Mouse (Mus musculus) liver, embryonic 16.5 days (tissue): ENCODE measurements at regions not wholly inside any gene's neighbourhood (a gene's known extent, or its start where the extent isn't known, plus 50 kb on each side); places are given as distances from the start of the nearest gene placed in this dataset.

Experiments used
- ATAC-seq: fragments of 200-750 bp; cut with Nextera tagmentation; 2 replicates; pipeline ENCODE4 v1.8.0; 2017; ENCODE audit warnings: low read depth, mild to moderate bottlenecking, moderate number of reproducible peaks, moderate library complexity
- H3K27ac ChIP-seq: fragments of 300-500 bp; sonication (generic); 2 replicates; pipeline ENCODE4 v1.5.1; 2014; ENCODE audit warnings: mild to moderate bottlenecking, low read length
- H3K27me3 ChIP-seq: fragments of 300-500 bp; sonication (generic); 2 replicates; pipeline ENCODE4 v1.6.1; 2014; ENCODE audit warnings: low read depth, low read length, mixed read lengths; ENCODE audit not compliant: control insufficient read depth, insufficient read depth
- H3K36me3 ChIP-seq: fragments of 300-500 bp; sonication (generic); 2 replicates; pipeline ENCODE4 v1.6.1; 2014; ENCODE audit warnings: mild to moderate bottlenecking; ENCODE audit not compliant: control insufficient read depth, insufficient read depth
- H3K4me1 ChIP-seq: fragments of 300-500 bp; sonication (generic); 2 replicates; pipeline ENCODE4 v1.6.1; 2014; ENCODE audit warnings: low read depth, low read length, mixed read lengths; ENCODE audit not compliant: control insufficient read depth
- H3K4me2 ChIP-seq: fragments of 300-500 bp; sonication (generic); 2 replicates; pipeline ENCODE4 v1.6.1; 2014; ENCODE audit warnings: low read depth, low read length, mixed read lengths
- H3K4me3 ChIP-seq: fragments of 300-500 bp; sonication (generic); 2 replicates; pipeline ENCODE4 v1.5.1; 2014; ENCODE audit warnings: low read depth, mild to moderate bottlenecking, low read length
- H3K9ac ChIP-seq: fragments of 300-500 bp; sonication (generic); 2 replicates; pipeline ENCODE4 v1.6.1; 2014; ENCODE audit warnings: low read depth, low read length
- H3K9me3 ChIP-seq: fragments of 300-500 bp; sonication (generic); replicated peaks from 2 replicates; pipeline ENCODE4 v1.6.1; 2016; ENCODE audit warnings: low read length; ENCODE audit not compliant: control insufficient read depth
- WGBS: fragments of 180-500 bp; shearing (Covaris S2); extraction: QIAGEN DNeasy Blood & Tissue Kit; methylation state at CpG from one replicate; pipeline ENCODE4 v1.1.7; 2014; ENCODE audit not compliant: insufficient replicate concordance; 5-methylcytosine and 5-hydroxymethylcytosine counted together

DNA sequence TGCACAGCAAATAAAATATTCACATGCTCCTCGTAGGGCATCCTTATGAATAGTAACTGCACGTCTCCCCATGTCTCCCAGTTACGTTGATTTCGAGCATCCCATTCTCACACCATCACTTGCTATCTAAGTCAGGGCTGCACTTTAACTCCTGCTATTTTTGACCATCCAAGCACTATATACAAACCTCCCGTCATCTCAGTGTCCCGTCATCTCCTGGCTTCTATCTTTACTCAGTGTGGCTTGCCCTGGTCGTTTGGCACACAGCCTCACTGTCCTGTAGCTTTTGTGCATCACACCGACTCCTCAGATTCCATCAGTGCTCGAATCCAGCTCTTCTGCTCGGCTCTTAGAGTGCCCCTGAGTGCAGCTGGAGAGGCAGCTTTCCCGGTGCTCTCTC, 74.4 kb downstream of the Ccdc54 start:
- Histone ChIP-seq H3K4me1 (no peaks in the 10 kb centered on the region), H3K27ac (no peak overlapping the region), H3K27me3 (no peaks in the 10 kb centered on the region), H3K4me3 (no peak overlapping the region), H3K4me2 (no peak overlapping the region), H3K9ac (no peak overlapping the region), H3K36me3 (no peaks in the 10 kb centered on the region), H3K9me3 (no peaks in the 10 kb centered on the region)
- 58% methylated on average over 11 of the region's 11 CpGs for WGBS
- ATAC-seq: no peak

DNA sequence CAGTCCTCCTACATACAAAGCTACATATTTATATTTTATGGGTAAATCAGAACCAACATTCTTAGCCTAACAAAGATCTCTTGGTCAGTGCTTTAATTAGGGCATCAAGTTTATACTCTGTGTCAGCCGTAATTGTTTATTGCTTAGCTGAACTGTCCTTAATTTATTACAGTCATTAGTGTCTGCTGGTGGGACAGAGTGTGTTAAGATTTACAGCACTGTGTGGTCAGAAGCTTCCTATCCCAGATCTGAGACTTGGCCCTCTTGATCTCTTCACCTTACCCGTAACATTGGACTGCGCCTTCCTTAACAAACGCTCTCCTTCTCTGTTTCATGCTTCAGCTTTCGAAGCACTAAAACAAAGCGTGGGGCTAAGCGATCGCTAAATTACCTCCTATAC, 75.9 kb downstream of the Ccdc54 start:
- Histone ChIP-seq H3K4me2 (no peak overlapping the region), H3K27ac (no peak overlapping the region), H3K4me1 (no peaks in the 10 kb centered on the region), H3K36me3 (no peaks in the 10 kb centered on the region), H3K27me3 (no peaks in the 10 kb centered on the region), H3K4me3 (no peak overlapping the region), H3K9ac (no peak overlapping the region), H3K9me3 (no peaks in the 10 kb centered on the region)
- no peak for ATAC-seq
- WGBS: 77% methylated on average over 8 of the region's 8 CpGs

DNA sequence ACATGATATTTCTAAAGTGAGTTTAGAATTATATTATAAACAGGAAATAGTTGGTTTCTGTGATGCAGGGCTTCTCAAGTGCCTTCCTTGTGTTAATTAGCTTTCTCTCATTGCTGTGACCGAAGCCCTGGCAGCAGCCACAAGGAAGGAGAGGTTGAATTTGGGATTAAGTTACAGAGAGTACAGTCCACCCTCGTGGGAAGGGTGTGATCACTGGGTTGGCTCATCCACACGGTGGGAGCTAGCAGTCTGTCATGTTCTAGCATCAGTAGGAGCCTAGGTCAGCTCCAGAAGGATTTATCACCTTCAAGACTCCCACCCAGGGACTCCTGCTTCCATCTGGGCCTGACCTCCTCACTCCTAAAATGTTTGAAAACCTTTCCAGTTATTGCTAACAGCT, 78.9 kb downstream of the Ccdc54 start:
- Histone ChIP-seq H3K4me3 (no peak overlapping the region), H3K4me2 (no peak overlapping the region), H3K9ac (no peak overlapping the region), H3K27ac (no peak overlapping the region), H3K4me1 (no peaks in the 10 kb centered on the region), H3K27me3 (no peaks in the 10 kb centered on the region), H3K36me3 (no peaks in the 10 kb centered on the region), H3K9me3 (no peaks in the 10 kb centered on the region)
- 29% methylated on average over 3 of the region's 3 CpGs for WGBS
- no peak for ATAC-seq

DNA sequence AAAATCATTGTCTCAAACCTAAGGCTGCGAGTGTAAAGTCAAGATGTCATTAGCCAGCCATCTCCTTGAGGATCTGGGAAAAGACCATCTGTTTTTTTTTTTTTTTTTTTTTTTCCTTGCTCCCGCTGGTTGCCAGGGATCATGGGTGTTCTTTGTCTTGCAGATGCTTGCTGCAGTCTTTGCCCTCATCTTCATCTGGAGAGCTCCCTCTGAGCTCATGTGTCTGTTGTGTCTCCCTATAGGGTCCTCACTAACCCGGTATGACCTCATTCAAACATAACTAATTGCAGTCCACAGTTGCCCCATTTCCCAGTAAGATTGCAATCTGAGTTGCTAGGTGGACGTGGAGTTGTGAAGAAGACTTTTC, 77.3 kb upstream of the Bbx start:
- H3K9me3 ChIP-seq: no peaks in the 10 kb centered on the region
- H3K4me1 ChIP-seq: no peaks in the 10 kb centered on the region
- H3K36me3 ChIP-seq: no peaks in the 10 kb centered on the region
- no peak for ATAC-seq
- no peaks in the 10 kb centered on the region for H3K27me3 ChIP-seq
- no peak overlapping the region for H3K9ac ChIP-seq
- no peak overlapping the region for H3K4me3 ChIP-seq
- no peak overlapping the region for H3K27ac ChIP-seq
- 45% methylated on average over 4 of the region's 4 CpGs for WGBS
- no peak overlapping the region for H3K4me2 ChIP-seq

DNA sequence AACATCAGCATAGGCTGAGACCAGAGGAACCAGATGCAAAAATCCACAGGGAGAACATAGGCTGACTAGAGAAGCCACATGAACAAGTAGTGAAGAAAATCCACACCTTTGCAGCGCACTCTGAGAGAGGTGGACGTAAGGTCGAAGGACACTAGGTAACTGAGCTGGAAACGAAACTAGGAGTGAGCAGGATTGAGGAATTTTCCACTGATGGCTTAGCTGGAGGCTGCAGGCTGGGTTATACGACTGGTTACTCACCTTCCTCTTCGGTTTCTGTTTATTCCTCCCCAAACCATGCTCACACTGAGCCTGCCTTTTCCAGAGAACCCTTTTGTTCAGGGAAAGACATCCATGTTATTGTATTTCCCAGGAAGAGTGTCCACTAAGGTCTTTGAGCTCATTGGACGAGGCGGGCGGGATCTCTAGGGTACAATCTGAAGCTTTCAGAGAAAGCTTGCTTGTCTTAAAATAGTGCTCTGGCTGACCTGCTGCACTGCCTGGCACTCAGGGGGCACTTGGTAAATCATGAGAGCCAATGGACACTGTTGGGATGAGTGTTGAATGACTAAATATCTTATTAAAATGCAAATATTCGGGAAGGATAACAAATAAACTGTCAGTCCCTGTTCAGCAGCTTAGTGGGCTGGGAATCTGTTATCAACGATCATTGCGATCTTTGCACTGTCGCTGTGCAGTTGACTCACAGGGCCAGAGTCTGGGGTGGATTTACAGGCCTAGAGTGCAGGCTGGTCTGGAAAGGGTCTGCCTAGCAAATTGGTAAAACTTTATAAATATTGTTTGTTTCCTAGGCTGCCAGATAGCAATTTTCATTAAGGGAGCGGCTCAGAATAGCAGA, 76.7 kb upstream of the Bbx start:
- 53% methylated on average over 14 of the region's 14 CpGs for WGBS
- Histone ChIP-seq H3K27me3 (no peaks in the 10 kb centered on the region), H3K9me3 (no peaks in the 10 kb centered on the region), H3K4me1 (no peaks in the 10 kb centered on the region), H3K4me3 (no peak overlapping the region), H3K27ac (no peak overlapping the region), H3K36me3 (no peaks in the 10 kb centered on the region), H3K9ac (no peak overlapping the region), H3K4me2 (no peak overlapping the region)
- no peak for ATAC-seq

DNA sequence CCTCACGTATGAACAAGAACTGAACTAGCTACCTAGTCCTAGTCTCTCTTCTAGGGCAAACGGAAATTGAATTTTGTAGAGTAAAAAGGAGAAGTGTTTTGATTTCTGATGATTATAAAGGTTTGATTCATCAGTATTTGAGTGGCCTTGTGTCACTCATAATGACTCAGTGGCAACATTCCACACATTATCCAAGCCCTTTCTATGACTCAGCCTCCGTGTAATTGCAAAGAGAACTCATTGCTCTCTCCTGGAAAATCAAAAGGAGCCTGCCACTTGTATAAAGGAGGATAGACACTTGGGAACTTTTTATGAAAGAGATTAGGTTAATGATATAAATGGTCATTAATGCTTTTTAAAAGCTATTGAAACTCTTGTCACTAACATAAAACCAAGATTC, 72.4 kb upstream of the Bbx start:
- H3K4me2 ChIP-seq: no peak overlapping the region
- H3K27me3 ChIP-seq: no peaks in the 10 kb centered on the region
- no peaks in the 10 kb centered on the region for H3K9me3 ChIP-seq
- no peak overlapping the region for H3K27ac ChIP-seq
- ATAC-seq: no peak
- no peaks in the 10 kb centered on the region for H3K36me3 ChIP-seq
- H3K4me1 ChIP-seq: no peaks in the 10 kb centered on the region
- 58% methylated on average over 3 of the region's 3 CpGs for WGBS
- no peak overlapping the region for H3K9ac ChIP-seq
- H3K4me3 ChIP-seq: no peak overlapping the region

DNA sequence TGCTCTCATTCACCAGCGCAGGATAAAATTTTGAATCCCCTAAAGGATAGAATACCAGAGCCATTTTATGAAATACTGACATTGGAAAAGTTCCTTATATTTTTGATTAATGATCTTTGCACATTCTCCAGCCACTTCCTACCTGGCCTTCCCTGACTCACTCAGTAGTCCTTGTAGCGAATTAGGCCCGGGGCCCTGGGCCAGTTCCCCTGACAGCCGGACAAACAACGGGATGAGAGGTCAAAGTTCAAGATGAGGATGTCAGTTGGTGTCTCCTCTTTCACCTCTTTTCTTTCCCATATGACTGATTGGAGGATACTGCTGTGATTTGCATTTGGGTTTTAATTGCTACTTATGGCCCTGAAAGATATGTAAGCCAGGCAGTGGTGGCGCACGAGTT, 66.7 kb upstream of the Bbx start:
- H3K27me3 ChIP-seq: no peaks in the 10 kb centered on the region
- H3K4me3 ChIP-seq: no peak overlapping the region
- H3K4me2 ChIP-seq: no peak overlapping the region
- H3K27ac ChIP-seq: no peak overlapping the region
- H3K9ac ChIP-seq: no peak overlapping the region
- H3K36me3 ChIP-seq: no peaks in the 10 kb centered on the region
- 58% methylated on average over 7 of the region's 7 CpGs for WGBS
- no peak for ATAC-seq
- no peaks in the 10 kb centered on the region for H3K4me1 ChIP-seq
- H3K9me3 ChIP-seq: no peaks in the 10 kb centered on the region

DNA sequence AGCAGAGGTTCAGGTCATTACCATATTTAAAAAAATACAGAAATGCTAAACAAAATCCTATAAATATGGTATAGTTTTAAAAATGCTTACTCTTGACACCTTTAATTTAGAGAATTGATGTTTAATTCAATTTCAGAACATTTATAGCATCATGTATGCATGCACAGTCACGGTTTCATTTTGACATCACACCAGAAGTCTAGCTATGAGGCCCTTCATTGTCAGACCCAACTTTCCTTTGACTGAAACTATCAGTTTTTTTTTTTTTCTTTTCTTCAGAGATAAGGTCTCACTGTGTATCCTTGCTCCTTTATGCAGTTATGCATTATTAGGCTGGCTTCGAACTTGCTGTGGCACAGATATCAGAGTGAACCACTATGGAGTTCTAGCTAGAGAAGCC, 61.5 kb upstream of the Bbx start:
- Histone ChIP-seq H3K27me3 (no peaks in the 10 kb centered on the region), H3K4me2 (no peak overlapping the region), H3K4me3 (no peak overlapping the region), H3K9me3 (no peaks in the 10 kb centered on the region), H3K9ac (no peak overlapping the region), H3K27ac (no peak overlapping the region), H3K4me1 (no peaks in the 10 kb centered on the region), H3K36me3 (no peaks in the 10 kb centered on the region)
- WGBS: 78% methylated on average over 2 of the region's 2 CpGs
- no peak for ATAC-seq

DNA sequence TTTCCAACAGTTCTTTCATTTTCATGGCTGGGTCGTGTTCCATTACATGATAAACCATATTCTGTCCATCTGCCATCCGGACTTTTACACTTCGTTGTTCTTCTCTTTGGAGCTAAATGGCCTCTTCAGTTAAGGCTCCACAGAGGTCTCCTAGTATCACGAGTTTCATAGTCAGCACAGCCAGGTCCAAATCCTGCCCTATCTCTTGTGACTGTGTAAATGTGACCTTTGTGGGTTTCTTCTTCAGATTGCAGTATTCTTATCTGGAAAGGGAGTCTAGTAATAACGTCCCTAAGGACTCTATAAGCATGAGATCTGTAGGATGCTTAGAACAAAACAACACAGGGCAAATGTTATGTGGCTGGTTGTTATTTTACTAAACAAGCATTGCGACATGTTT, 57.1 kb upstream of the Bbx start:
- no peaks in the 10 kb centered on the region for H3K27me3 ChIP-seq
- H3K9me3 ChIP-seq: no peaks in the 10 kb centered on the region
- H3K4me3 ChIP-seq: no peak overlapping the region
- H3K4me1 ChIP-seq: no peaks in the 10 kb centered on the region
- no peak for ATAC-seq
- no peaks in the 10 kb centered on the region for H3K36me3 ChIP-seq
- no peak overlapping the region for H3K9ac ChIP-seq
- H3K4me2 ChIP-seq: no peak overlapping the region
- no peak overlapping the region for H3K27ac ChIP-seq
- WGBS: 48% methylated on average over 6 of the region's 6 CpGs
